Mouse (Mus musculus) right cerebral cortex, postnatal 36 days (tissue): ENCODE measurements around the gene Ppbp.

ENCODE experiments used
- DNase-seq, 2 experiments: peaks; one replicate each; pipeline ENCODE4 v3.0.0; 2022; ENCODE audit warnings: low spot score in 2 of 2, mixed read lengths in 1 of 2

Ppbp gene

GRCm38 (mm10) chr5:90768218-90768617 lies at the start of gene Ppbp:
Gene Ppbp (plus strand): TSS chr5:90768518.
- DNase-seq: no peak

- DNase-seq: no peak
Observed at GRCm38 (mm10) chr5:90722656-90723055, 45.7 kb upstream of the Ppbp start.

DNA sequence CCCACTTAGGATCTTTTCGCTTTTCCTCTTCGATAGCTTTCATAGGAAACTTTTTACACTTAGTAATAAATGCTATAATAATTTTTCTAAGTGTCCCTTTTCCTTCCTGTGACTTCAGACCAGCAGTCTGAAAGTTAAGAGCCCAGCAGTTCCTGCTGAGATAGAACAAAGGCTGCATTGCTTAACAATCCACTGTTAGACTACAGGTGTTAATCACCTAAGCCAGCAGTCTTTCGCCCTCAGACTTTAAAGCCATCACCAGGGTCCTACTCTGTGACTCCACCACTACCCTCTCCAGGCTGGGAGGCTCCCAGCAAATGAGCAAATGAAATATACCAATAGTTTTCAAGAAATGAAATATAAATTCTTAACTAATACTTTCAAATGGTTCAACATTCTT lies 40.1 kb upstream of the Ppbp start:
- no peak for DNase-seq

GRCm38 (mm10) chr5:90731480-90731879 lies 36.8 kb upstream of the Ppbp start:
- DNase-seq: no peak

- no peak for DNase-seq
Observed at GRCm38 (mm10) chr5:90742029-90742428, 26.3 kb upstream of the Ppbp start.

DNA sequence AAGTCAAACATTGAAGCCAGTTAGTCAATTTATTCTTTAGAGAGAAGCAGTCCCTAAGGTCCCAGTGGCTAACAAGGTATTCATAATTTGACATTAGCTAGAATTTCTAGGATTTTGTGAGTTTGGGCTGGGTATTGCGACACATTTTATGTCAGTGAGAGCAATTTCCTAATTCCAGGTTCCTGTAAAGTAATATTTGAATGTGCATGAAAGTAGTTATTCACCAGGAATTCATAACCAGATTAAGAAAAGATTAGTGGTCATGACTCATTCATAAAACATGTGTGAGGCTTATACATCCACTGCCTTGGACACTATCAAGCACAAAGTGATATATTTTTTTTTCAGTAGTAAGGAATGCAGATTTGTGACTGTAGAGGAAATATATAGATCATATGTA lies 14.4 kb upstream of the Ppbp start:
- no peak for DNase-seq

GRCm38 (mm10) chr5:90758020-90758605 lies 10.2 kb upstream of the Ppbp start:
- no peak for DNase-seq

- no peak for DNase-seq
Observed at GRCm38 (mm10) chr5:90759077-90760065, 8.9 kb upstream of the Ppbp start, which contains the start of gene Cxcl5. Gene Cxcl5 (plus strand): TSS chr5:90759360.

- no peak for DNase-seq
Observed at GRCm38 (mm10) chr5:90760303-90760702, 8.0 kb upstream of the Ppbp start.

- no peak for DNase-seq
Observed at GRCm38 (mm10) chr5:90760844-90761243, 7.5 kb upstream of the Ppbp start.

GRCm38 (mm10) chr5:90761834-90762233 lies 6.5 kb upstream of the Ppbp start:
- DNase-seq: no peak

GRCm38 (mm10) chr5:90763912-90764665 lies 4.2 kb upstream of the Ppbp start:
- DNase-seq: no peak

DNA sequence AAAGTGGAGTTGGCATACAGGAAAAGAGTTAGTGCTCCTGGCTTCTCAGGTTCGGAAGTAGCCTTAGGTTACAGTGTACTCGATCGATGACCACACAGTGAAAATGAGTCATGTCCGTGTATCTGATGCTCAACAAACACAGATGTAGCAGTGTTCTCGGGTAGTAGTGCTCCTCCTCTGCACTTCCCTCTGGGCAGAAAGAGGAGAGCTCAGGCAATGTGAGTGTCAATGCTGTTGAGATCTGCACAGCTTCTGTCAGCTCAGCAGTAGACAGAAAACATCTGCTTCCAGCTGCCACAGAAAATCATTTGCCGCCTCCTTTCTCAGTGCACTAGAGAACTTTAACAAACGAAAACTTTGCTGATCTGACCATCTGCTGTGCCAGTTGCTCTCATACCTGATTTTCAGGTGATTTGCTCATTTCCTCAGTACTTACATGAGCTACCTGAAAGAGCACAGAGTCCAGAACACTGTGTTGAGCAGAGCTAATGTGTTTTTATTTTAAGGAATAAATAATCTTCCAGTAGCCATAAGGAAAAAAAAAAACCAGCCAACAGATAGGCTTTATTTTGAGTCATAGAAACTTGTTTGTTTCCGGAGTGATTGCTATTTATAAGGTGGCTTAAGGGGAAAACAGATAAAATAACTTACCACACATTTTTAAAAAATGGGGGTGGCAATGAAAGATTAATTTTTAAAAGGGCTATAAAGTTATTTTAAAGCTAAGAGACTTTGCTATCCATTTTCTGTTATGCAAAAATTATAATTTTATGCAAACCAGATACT lies 2.3 kb upstream of the Ppbp start:
- no peak for DNase-seq

DNA sequence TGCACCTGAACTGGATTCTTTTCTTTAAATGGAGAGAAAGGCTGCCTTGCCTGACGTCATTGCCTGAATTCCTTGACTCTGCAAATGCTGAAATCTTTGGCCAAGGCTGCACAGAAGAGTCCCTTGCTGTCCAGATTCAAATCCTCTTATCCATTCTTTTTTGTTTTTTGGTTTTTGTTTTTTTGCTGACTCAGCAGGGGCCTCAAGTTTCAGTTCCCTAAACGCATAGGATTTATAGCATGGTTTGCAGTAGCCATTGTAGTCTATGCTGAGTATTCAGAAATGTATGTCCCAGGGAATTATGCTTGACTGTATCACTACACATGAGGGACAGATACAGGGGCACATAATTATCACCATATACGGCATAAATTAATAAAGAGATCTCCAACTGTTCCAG lies 3.1 kb downstream of the Ppbp start:
- DNase-seq: no peak

GRCm38 (mm10) chr5:90771880-90772653 lies 3.7 kb downstream of the Ppbp start, which contains the start of gene Pf4:
Gene Pf4 (plus strand): TSS chr5:90772435.
- DNase-seq: no peak

- no peak for DNase-seq
Observed at GRCm38 (mm10) chr5:90775562-90775961, 7.2 kb downstream of the Ppbp start.

DNA sequence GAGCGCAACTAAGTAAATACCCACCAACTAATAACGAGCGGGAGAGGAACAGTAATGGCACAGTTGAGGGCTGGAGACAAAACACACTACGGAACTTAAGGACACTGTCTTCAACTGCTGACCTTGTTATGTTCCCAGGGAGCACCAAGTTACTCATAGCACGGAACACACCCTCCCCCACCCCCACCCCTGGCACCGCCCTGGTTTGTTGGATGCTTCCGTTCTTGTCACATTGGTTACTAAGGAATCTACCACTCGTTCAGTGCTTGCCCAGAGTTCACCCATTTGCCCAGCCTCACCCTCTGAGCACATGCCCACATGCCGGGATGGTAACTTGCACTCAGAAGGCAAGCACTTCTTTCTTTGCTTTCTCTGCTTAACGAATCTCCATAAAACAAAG lies 9.3 kb downstream of the Ppbp start:
- DNase-seq: no peak

- DNase-seq: no peak
Observed at GRCm38 (mm10) chr5:90778856-90779255, 10.5 kb downstream of the Ppbp start.

DNA sequence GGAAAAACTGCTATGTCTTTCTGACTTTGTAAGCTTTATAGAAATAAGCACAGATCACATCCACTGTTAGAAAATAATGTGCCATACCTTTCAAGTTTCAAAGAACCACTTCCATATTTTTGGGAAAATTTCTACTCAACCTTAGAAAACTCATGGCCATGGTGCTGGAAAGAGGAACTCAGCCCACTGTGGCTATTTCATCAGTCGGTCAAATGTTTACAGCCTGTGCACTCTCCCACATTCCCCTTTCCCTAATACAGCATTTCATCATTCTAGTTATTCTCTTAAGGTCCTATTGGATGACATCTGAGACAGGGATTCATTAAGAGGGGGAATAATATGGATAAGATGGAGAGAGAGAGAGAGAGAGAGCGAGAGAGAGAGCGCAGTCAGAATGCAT lies 15.4 kb downstream of the Ppbp start:
- no peak for DNase-seq
